In genomic region chr14:121371911-121372820, GRCm38 (mm10) we compare ENCODE assay signal across 10 mouse cellular contexts. TPM values are rescaled to one million over a fixed set of nuclear protein-coding genes. Genes with fewer than 3 reads are reported as not detected.
DNase-seq lines count a peak whose midpoint lies in the region; ATAC-seq lines count a peak whose summit lies in the region.
"Had no signal": no experiment of that assay in that cellular context is flagged by ENCODE, and none has a peak within 500 bp of the region (broad histone marks: within the 10 kb centered on the region; RNA-seq: fewer than 3 reads in every experiment).

No protein-coding gene starts in this region.

- peaks cover 100% of the 10 kb centered on the region for H3K4me1 ChIP-seq in heart, embryonic 13.5 days
- H3K4me1 ChIP-seq in embryonic facial prominence, embryonic 15.5 days = peaks cover 91% of the 10 kb centered on the region

- WGBS in heart, embryonic 13.5 days = 62% methylated on average over 5 of the region's 5 CpGs
- WGBS in embryonic facial prominence, embryonic 15.5 days = 61% methylated on average over 5 of the region's 5 CpGs

- no peak overlapping the region for H3K4me3 ChIP-seq in heart, embryonic 13.5 days
- H3K4me3 ChIP-seq in embryonic facial prominence, embryonic 15.5 days (replicated peaks) = no peak overlapping the region

- no peak overlapping the region for H3K4me2 ChIP-seq in heart, embryonic 13.5 days
- no peak overlapping the region for H3K4me2 ChIP-seq in embryonic facial prominence, embryonic 15.5 days (replicated peaks)
- H3K4me2 ChIP-seq: midbrain, embryonic 11.5 days had no signal

- H3K27ac ChIP-seq in heart, embryonic 13.5 days (replicated peaks) = peak overlapping the region; percentile 42
- H3K27ac ChIP-seq in embryonic facial prominence, embryonic 15.5 days (replicated peaks) = peak overlapping the region; percentile 0; the same call in 1 of the 2 replicates

- H3K36me3 ChIP-seq in heart, embryonic 13.5 days = peaks cover 17% of the 10 kb centered on the region
- peaks cover 4% of the 10 kb centered on the region; the same call in 1 of the 2 replicates for H3K36me3 ChIP-seq in embryonic facial prominence, embryonic 15.5 days

- H3K9me3 ChIP-seq in heart, embryonic 13.5 days = no peaks in the 10 kb centered on the region
- no peaks in the 10 kb centered on the region for H3K9me3 ChIP-seq in embryonic facial prominence, embryonic 15.5 days (replicated peaks)

- no peak for ATAC-seq in heart, embryonic 13.5 days (ENCODE audit: extremely low read depth, insufficient number of reproducible peaks, low FRiP score, low TSS enrichment)
- ATAC-seq in embryonic facial prominence, embryonic 15.5 days (ENCODE audit: insufficient number of reproducible peaks, low FRiP score, low TSS enrichment, low read depth) = no peak

- H3K27me3 ChIP-seq in heart, embryonic 13.5 days (replicated peaks) = no peaks in the 10 kb centered on the region
- no peaks in the 10 kb centered on the region for H3K27me3 ChIP-seq in embryonic facial prominence, embryonic 15.5 days

- DNase-seq in heart, adult 9 months (ENCODE audit: low spot score in 2 of 2) = no peak
- DNase-seq in CD4-positive, CD25-positive, alpha-beta regulatory T cell, adult 2 months (ENCODE audit: low read depth, low spot score) = peak; percentile 55
- DNase-seq in lung, postnatal 25 days (ENCODE audit: low spot score) = peak; percentile 68
- DNase-seq in layer of hippocampus, postnatal 14 days (ENCODE audit: low spot score in 2 of 2) = no peak
- no peak for DNase-seq in layer of hippocampus, adult 18-20 months (ENCODE audit: low spot score in 2 of 2)
- no peak for DNase-seq in kidney, postnatal 36 days
- DNase-seq: cerebellum, postnatal 10 days had no signal

- peak overlapping the region; percentile 10; the same call in 1 of the 2 replicates for H3K9ac ChIP-seq in heart, embryonic 13.5 days
- no peak overlapping the region for H3K9ac ChIP-seq in embryonic facial prominence, embryonic 15.5 days

RNA-seq across cellular contexts. Expression of gene Stk24, which starts 7.6 kb away (rescaled TPM):
- 29.7 and 30.8 TPM in 2 replicates for polyA plus RNA-seq in heart, embryonic 13.5 days (2015; fragmentation: Nextera tagmentation; extraction: Ambion mirVana)
- polyA plus RNA-seq in embryonic facial prominence, embryonic 15.5 days (2015; fragmentation: Nextera tagmentation; extraction: Ambion mirVana) = 40.0 and 41.7 TPM in 2 replicates
- 10 to 100 TPM; 49.9 to 51.0 TPM for total RNA-seq in layer of hippocampus, postnatal 14 days (2021)
- 10 to 100 TPM; 66.9 to 67.5 TPM for total RNA-seq in layer of hippocampus, adult 18-20 months (2021)

Comparison
In these comparisons a context has a peak if more than half of its experiments do, and no peak if none do; other contexts are left out.
1. DNase-seq: peak in CD4-positive, CD25-positive, alpha-beta regulatory T cell, adult 2 months (single experiment) and lung, postnatal 25 days (single experiment); none in heart, adult 9 months (0 of 2), layer of hippocampus, postnatal 14 days (0 of 2), layer of hippocampus, adult 18-20 months (0 of 2) and kidney, postnatal 36 days (0 of 2).